Mouse (Mus musculus): ENCODE data around the gene Adam21. TPM values are rescaled to one million over a fixed set of nuclear protein-coding genes. Genes with fewer than 3 reads are reported as not detected.
"Not testable (repeated sequence)": the region's sequence is repeated elsewhere in the genome, so short reads cannot be mapped to it uniquely, and the experiment has no call there.

Adam21 gene
- polyA plus RNA-seq, 1 experiment from 2014 or later = 0.14 TPM

GRCm38 (mm10) chr12:81533029-81533419 lies 35.2 kb downstream of the Adam21 start:
- Histone ChIP-seq H3K27ac (peak overlapping the region; percentile 77), H3K4me3 (peak overlapping the region; percentile 69), H3K36me3 (no peaks in the 10 kb centered on the region), H3K9ac (peak overlapping the region; percentile 81), H3K4me1 (peaks cover 28% of the 10 kb centered on the region), H3K27me3 (replicated peaks) (no peaks in the 10 kb centered on the region; the same call in 1 of the 2 replicates), H3K9me3 (replicated peaks) (no peaks in the 10 kb centered on the region), H3K4me2 (peak overlapping the region; percentile 76)
- 39% methylated on average over 4 of the region's 4 CpGs for WGBS (ENCODE audit: insufficient replicate concordance)
- ATAC-seq = peak; percentile 6; the same call in 1 of the 2 replicates

GRCm38 (mm10) chr12:81532316-81533028 lies 35.8 kb downstream of the Adam21 start, which contains the start of the genes Gm20498 and Synj2bp:
Gene Gm20498, minus strand, starts transcription at chr12:81532905.
Gene Synj2bp, minus strand, starts transcription at chr12:81532911.
- Histone ChIP-seq H3K9me3 (replicated peaks) (no peaks in the 10 kb centered on the region), H3K4me3 (peak within 1 kb of the TSS; percentile 69), H3K36me3 (no peaks in the 10 kb centered on the region), H3K4me2 (peak within 1 kb of the TSS; percentile 76), H3K9ac (peak within 1 kb of the TSS; percentile 81), H3K27ac (peak within 1 kb of the TSS; percentile 77), H3K27me3 (replicated peaks) (no peaks in the 10 kb centered on the region; the same call in 1 of the 2 replicates), H3K4me1 (peaks cover 28% of the 10 kb centered on the region)
- ATAC-seq = peak; percentile 91
- WGBS (ENCODE audit: insufficient replicate concordance) = under 1% methylated on average over 46 of the region's 46 CpGs

GRCm38 (mm10) chr12:81530587-81530986 lies 37.7 kb downstream of the Adam21 start:
- not testable (repeated sequence) for ATAC-seq; H3K9ac ChIP-seq; H3K27ac ChIP-seq; H3K4me3 ChIP-seq; H3K27me3 ChIP-seq (replicated peaks); H3K36me3 ChIP-seq; H3K9me3 ChIP-seq (replicated peaks); H3K4me2 ChIP-seq
- H3K4me1 ChIP-seq = peaks cover 28% of the 10 kb centered on the region
- WGBS (ENCODE audit: insufficient replicate concordance) = 60% methylated on average over 7 of the region's 8 CpGs

Other genes with a start within 250 kb of the Adam21 start
- gene Slc8a3, start 235.3 kb downstream of the Adam21 start, polyA plus RNA-seq (2016; fragmentation: Nextera tagmentation; extraction: Ambion mirVana) = 0.02 and 0.05 TPM in 2 replicates
- gene Gm4787, start 189.0 kb downstream of the Adam21 start, polyA plus RNA-seq (2016; fragmentation: Nextera tagmentation; extraction: Ambion mirVana) = 0.08 and 0.16 TPM in 2 replicates
- gene Adam4, start 146.5 kb downstream of the Adam21 start, polyA plus RNA-seq (2016; fragmentation: Nextera tagmentation; extraction: Ambion mirVana) = 0.31 and 0.36 TPM in 2 replicates
- 78.4 and 86.0 TPM in 2 replicates for gene Cox16, start 83.3 kb downstream of the Adam21 start, polyA plus RNA-seq (2016; fragmentation: Nextera tagmentation; extraction: Ambion mirVana)
- gene Gm20498, start 35.6 kb downstream of the Adam21 start, polyA plus RNA-seq (2016; fragmentation: Nextera tagmentation; extraction: Ambion mirVana) = 15.4 and 18.1 TPM in 2 replicates
- 18.8 and 22.5 TPM in 2 replicates for gene Synj2bp, start 35.6 kb downstream of the Adam21 start, polyA plus RNA-seq (2016; fragmentation: Nextera tagmentation; extraction: Ambion mirVana)
- 45.9 and 48.1 TPM in 2 replicates for gene Med6, start 26.5 kb upstream of the Adam21 start, polyA plus RNA-seq (2016; fragmentation: Nextera tagmentation; extraction: Ambion mirVana)
- gene Ttc9, start 62.8 kb upstream of the Adam21 start, polyA plus RNA-seq (2016; fragmentation: Nextera tagmentation; extraction: Ambion mirVana) = 0.12 and 0.33 TPM in 2 replicates
- gene Map3k9, start 212.7 kb upstream of the Adam21 start, polyA plus RNA-seq (2016; fragmentation: Nextera tagmentation; extraction: Ambion mirVana) = 0.12 and 0.15 TPM in 2 replicates

All from liver, embryonic 12.5 days (tissue).